Mouse (Mus musculus): ENCODE results near the gene Ide.

Ide gene

GRCm38 (mm10) chr19:37333357-37333756 lies 4.3 kb downstream of the Ide start:
- no peak for DNase-seq (ENCODE audit: low spot score)

- no peak for DNase-seq (ENCODE audit: low spot score)
These were observed 4.9 kb downstream of the Ide start for GRCm38 (mm10) chr19:37332726-37333125.

- no peak for DNase-seq (ENCODE audit: low spot score)
These were observed 10.4 kb downstream of the Ide start for GRCm38 (mm10) chr19:37327216-37327615.

GRCm38 (mm10) chr19:37323566-37323965 lies 14.1 kb downstream of the Ide start:
- no peak for DNase-seq (ENCODE audit: low spot score)

- DNase-seq (ENCODE audit: low spot score), result no peak
These were observed 16.6 kb downstream of the Ide start for GRCm38 (mm10) chr19:37320802-37321619.

- no peak for DNase-seq (ENCODE audit: low spot score)
These were observed 20.3 kb downstream of the Ide start for GRCm38 (mm10) chr19:37317359-37317758.

- no peak for DNase-seq (ENCODE audit: low spot score)
These were observed 22.6 kb downstream of the Ide start for GRCm38 (mm10) chr19:37315091-37315490.

GRCm38 (mm10) chr19:37311426-37311825 lies 26.2 kb downstream of the Ide start:
- no peak for DNase-seq (ENCODE audit: low spot score)

GRCm38 (mm10) chr19:37310133-37310532 lies 27.5 kb downstream of the Ide start:
- DNase-seq (ENCODE audit: low spot score), result no peak

- no peak for DNase-seq (ENCODE audit: low spot score)
These were observed 28.7 kb downstream of the Ide start for GRCm38 (mm10) chr19:37308941-37309340.

GRCm38 (mm10) chr19:37307826-37308545 lies 29.7 kb downstream of the Ide start:
- no peak for DNase-seq (ENCODE audit: low spot score)

- DNase-seq (ENCODE audit: low spot score), result no peak
These were observed 31.5 kb downstream of the Ide start for GRCm38 (mm10) chr19:37306176-37306575.

- no peak for DNase-seq (ENCODE audit: low spot score)
These were observed 32.8 kb downstream of the Ide start for GRCm38 (mm10) chr19:37304866-37305265.

- no peak for DNase-seq (ENCODE audit: low spot score)
These were observed 33.6 kb downstream of the Ide start for GRCm38 (mm10) chr19:37304006-37304405.

- DNase-seq (ENCODE audit: low spot score), result no peak
These were observed 35.9 kb downstream of the Ide start for GRCm38 (mm10) chr19:37301733-37302132.

GRCm38 (mm10) chr19:37291676-37292075 lies 46.0 kb downstream of the Ide start:
- DNase-seq (ENCODE audit: low spot score), result no peak

GRCm38 (mm10) chr19:37290906-37291305 lies 46.7 kb downstream of the Ide start:
- DNase-seq (ENCODE audit: low spot score), result no peak

GRCm38 (mm10) chr19:37284775-37285174 lies 52.9 kb downstream of the Ide start:
- DNase-seq (ENCODE audit: low spot score), result no peak

GRCm38 (mm10) chr19:37283166-37283565 lies 54.5 kb downstream of the Ide start:
- DNase-seq (ENCODE audit: low spot score), result peak; percentile 22

- no peak for DNase-seq (ENCODE audit: low spot score)
These were observed 55.9 kb downstream of the Ide start for GRCm38 (mm10) chr19:37281710-37282109.

- DNase-seq (ENCODE audit: low spot score), result no peak
These were observed 58.5 kb downstream of the Ide start for GRCm38 (mm10) chr19:37279194-37279593.

GRCm38 (mm10) chr19:37275555-37275954 lies 62.1 kb downstream of the Ide start:
- no peak for DNase-seq (ENCODE audit: low spot score)

- no peak for DNase-seq (ENCODE audit: low spot score)
These were observed 68.5 kb downstream of the Ide start for GRCm38 (mm10) chr19:37269106-37269505.

Data from layer of hippocampus, adult 9-10 months (tissue).